Mouse (Mus musculus): ENCODE measurements around the gene Ubqln3. TPM values are rescaled to one million over a fixed set of nuclear protein-coding genes. Genes with fewer than 3 reads are reported as not detected.

Gene Ubqln3
- polyA plus RNA-seq, 1 experiment from 2014 or later, result not detected

Other genes with a start within 250 kb of the Ubqln3 start
- not detected in 2 replicates for gene Olfr64, start 248.8 kb downstream of the Ubqln3 start, polyA plus RNA-seq (2016; fragmentation: Nextera tagmentation; extraction: Ambion mirVana)
- not detected in 2 replicates for gene Olfr65, start 239.8 kb downstream of the Ubqln3 start, polyA plus RNA-seq (2016; fragmentation: Nextera tagmentation; extraction: Ambion mirVana)
- not detected in 2 replicates for gene Olfr631, start 214.5 kb downstream of the Ubqln3 start, polyA plus RNA-seq (2016; fragmentation: Nextera tagmentation; extraction: Ambion mirVana)
- gene Olfr632, start 208.9 kb downstream of the Ubqln3 start, polyA plus RNA-seq (2016; fragmentation: Nextera tagmentation; extraction: Ambion mirVana), result not detected in 2 replicates
- gene Olfr633, start 198.8 kb downstream of the Ubqln3 start, polyA plus RNA-seq (2016; fragmentation: Nextera tagmentation; extraction: Ambion mirVana), result 0.05 TPM in 1 of 2 replicates, not detected in the other
- gene Olfr635, start 172.1 kb downstream of the Ubqln3 start, polyA plus RNA-seq (2016; fragmentation: Nextera tagmentation; extraction: Ambion mirVana), result 0.02 TPM in 1 of 2 replicates, not detected in the other
- gene Olfr638, start 144.5 kb downstream of the Ubqln3 start, polyA plus RNA-seq (2016; fragmentation: Nextera tagmentation; extraction: Ambion mirVana), result not detected in 2 replicates
- gene Olfr639, start 126.0 kb downstream of the Ubqln3 start, polyA plus RNA-seq (2016; fragmentation: Nextera tagmentation; extraction: Ambion mirVana), result 0.02 TPM in 1 of 2 replicates, not detected in the other
- not detected in 2 replicates for gene Olfr640, start 117.7 kb downstream of the Ubqln3 start, polyA plus RNA-seq (2016; fragmentation: Nextera tagmentation; extraction: Ambion mirVana)
- gene Olfr641, start 107.8 kb downstream of the Ubqln3 start, polyA plus RNA-seq (2016; fragmentation: Nextera tagmentation; extraction: Ambion mirVana), result not detected in 2 replicates
- not detected in 2 replicates for gene Olfr642, start 90.6 kb downstream of the Ubqln3 start, polyA plus RNA-seq (2016; fragmentation: Nextera tagmentation; extraction: Ambion mirVana)
- gene 4930516K23Rik, start 81.8 kb downstream of the Ubqln3 start, polyA plus RNA-seq (2016; fragmentation: Nextera tagmentation; extraction: Ambion mirVana), result not detected in 2 replicates
- not detected in 2 replicates for gene Olfr644, start 71.4 kb downstream of the Ubqln3 start, polyA plus RNA-seq (2016; fragmentation: Nextera tagmentation; extraction: Ambion mirVana)
- not detected in 2 replicates for gene Olfr645, start 57.8 kb downstream of the Ubqln3 start, polyA plus RNA-seq (2016; fragmentation: Nextera tagmentation; extraction: Ambion mirVana)
- not detected in 2 replicates for gene Olfr646, start 38.4 kb downstream of the Ubqln3 start, polyA plus RNA-seq (2016; fragmentation: Nextera tagmentation; extraction: Ambion mirVana)
- not detected in 2 replicates for gene Ubqln5, start 13.5 kb downstream of the Ubqln3 start, polyA plus RNA-seq (2016; fragmentation: Nextera tagmentation; extraction: Ambion mirVana)
- gene Olfr643, start 5.9 kb downstream of the Ubqln3 start, polyA plus RNA-seq (2016; fragmentation: Nextera tagmentation; extraction: Ambion mirVana), result not detected in 2 replicates
- not detected in 2 replicates for gene Ubqlnl, start 7.3 kb upstream of the Ubqln3 start, polyA plus RNA-seq (2016; fragmentation: Nextera tagmentation; extraction: Ambion mirVana)
- not detected in 2 replicates for gene Olfm5, start 21.6 kb upstream of the Ubqln3 start, polyA plus RNA-seq (2016; fragmentation: Nextera tagmentation; extraction: Ambion mirVana)
- gene Olfr648, start 40.1 kb upstream of the Ubqln3 start, polyA plus RNA-seq (2016; fragmentation: Nextera tagmentation; extraction: Ambion mirVana), result 0.30 and 0.36 TPM in 2 replicates
- gene Olfr649, start 52.7 kb upstream of the Ubqln3 start, polyA plus RNA-seq (2016; fragmentation: Nextera tagmentation; extraction: Ambion mirVana), result not detected in 2 replicates
- 6.1 and 7.6 TPM in 2 replicates for gene Trim6, start 75.5 kb upstream of the Ubqln3 start, polyA plus RNA-seq (2016; fragmentation: Nextera tagmentation; extraction: Ambion mirVana)
- 0.54 and 0.69 TPM in 2 replicates for gene Trim34a, start 101.2 kb upstream of the Ubqln3 start, polyA plus RNA-seq (2016; fragmentation: Nextera tagmentation; extraction: Ambion mirVana)
- gene Trim5, start 144.8 kb upstream of the Ubqln3 start, polyA plus RNA-seq (2016; fragmentation: Nextera tagmentation; extraction: Ambion mirVana), result 0.16 TPM in 1 of 2 replicates, not detected in the other
- 1.5 and 1.7 TPM in 2 replicates for gene Trim12a, start 172.2 kb upstream of the Ubqln3 start, polyA plus RNA-seq (2016; fragmentation: Nextera tagmentation; extraction: Ambion mirVana)
- gene Trim34b, start 186.2 kb upstream of the Ubqln3 start, polyA plus RNA-seq (2016; fragmentation: Nextera tagmentation; extraction: Ambion mirVana), result not detected in 2 replicates
- gene Trim12c, start 210.1 kb upstream of the Ubqln3 start, polyA plus RNA-seq (2016; fragmentation: Nextera tagmentation; extraction: Ambion mirVana), result 0.54 and 0.92 TPM in 2 replicates
- not detected in 2 replicates for gene Trim30b, start 226.6 kb upstream of the Ubqln3 start, polyA plus RNA-seq (2016; fragmentation: Nextera tagmentation; extraction: Ambion mirVana)

Measured in embryonic facial prominence, embryonic 10.5 days (tissue).